Mouse (Mus musculus) liver, postnatal 0 days (tissue): ENCODE measurements around the gene Akirin1.

Experiments
- CTCF ChIP-seq: sonication (generic); IDR thresholded peaks from 2 replicates; pipeline ENCODE4 v1.5.1; 2016; ENCODE audit warnings: antibody characterized with exemption, low read depth
- EP300 ChIP-seq: IDR thresholded peaks from 2 replicates; pipeline ENCODE4 v1.6.1; 2016; ENCODE audit warnings: antibody characterized with exemption, low read depth, mild to moderate bottlenecking

DNA sequence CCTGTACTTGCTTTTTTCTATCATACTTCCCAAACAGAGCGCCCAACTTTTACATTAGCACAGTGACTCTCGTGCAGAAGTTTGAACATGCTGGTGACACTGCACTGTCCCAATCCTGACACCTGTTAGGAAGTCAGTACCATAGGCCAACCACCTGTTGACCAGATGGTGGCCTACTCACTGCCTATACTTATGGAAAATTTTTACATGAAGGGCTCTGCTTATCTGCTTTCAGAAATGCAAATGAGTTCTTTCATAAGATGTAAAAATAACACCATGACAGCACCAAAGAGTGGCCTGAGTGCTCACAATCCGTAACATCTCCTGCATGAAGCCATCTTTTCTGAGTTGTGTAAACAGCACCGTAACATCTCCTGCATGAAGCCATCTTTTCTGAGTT is 11.4 kb downstream of the Akirin1 start:
- TF ChIP-seq EP300 = no peak
- no peak for TF ChIP-seq CTCF
